Mouse (Mus musculus) G1E (cell line): ENCODE results near the gene St14. TPM values are rescaled to one million over a fixed set of nuclear protein-coding genes. Genes with fewer than 3 reads are reported as not detected.
A peak's percentile ranks its signal among the peaks of the same experiment; 100 is the strongest.
"Not testable (repeated sequence)": the region's sequence is repeated elsewhere in the genome, so short reads cannot be mapped to it uniquely, and the experiment has no call there.

Experiments
- ATAC-seq: 2 replicates; pipeline ENCODE4 v1.8.0; 2016; ENCODE audit warnings: mild to moderate bottlenecking; ENCODE audit not compliant: insufficient number of reproducible peaks, poor library complexity, low FRiP score, severe bottlenecking; ENCODE audit errors: extremely low read depth
- DNase-seq: peaks from one replicate; pipeline ENCODE4 v3.0.0; 2012; ENCODE audit warnings: low spot score
- H3K27me3 ChIP-seq: 2 replicates; pipeline ENCODE4 v1.6.1; 2012; ENCODE audit warnings: mild to moderate bottlenecking, low read length, inconsistent platforms; ENCODE audit not compliant: insufficient read depth
- H3K36me3 ChIP-seq: replicated peaks from 2 replicates; pipeline ENCODE3; 2012; ENCODE audit warnings: mild to moderate bottlenecking, inconsistent platforms
- H3K4me1 ChIP-seq: 2 replicates; pipeline ENCODE4 v1.6.1; 2012; ENCODE audit warnings: low read depth, low read length, inconsistent platforms, mixed read lengths; ENCODE audit not compliant: insufficient read depth
- H3K4me3 ChIP-seq: 2 replicates; pipeline ENCODE4 v1.5.1; 2012; ENCODE audit warnings: low read depth, mild to moderate bottlenecking, inconsistent platforms, low read length, moderate library complexity, mixed read lengths
- H3K9me3 ChIP-seq: replicated peaks from 2 replicates; pipeline ENCODE4 v1.6.1; 2012; ENCODE audit warnings: inconsistent platforms
- CTCF ChIP-seq: IDR thresholded peaks from 2 replicates; pipeline ENCODE4 v1.5.1; 2012; ENCODE audit warnings: low read depth, low read length, inconsistent platforms, mixed read lengths
- GATA1 ChIP-seq: IDR thresholded peaks from 2 replicates; pipeline ENCODE4 v1.6.1; 2012; ENCODE audit warnings: borderline replicate concordance, low read length, inconsistent platforms, mixed read lengths
- GATA2 ChIP-seq: IDR thresholded peaks from 2 replicates; pipeline ENCODE4 v1.6.1; 2012; ENCODE audit warnings: low read depth, low read length, inconsistent platforms, borderline replicate concordance
- POLR2AphosphoS5 ChIP-seq: IDR thresholded peaks from 2 replicates; pipeline ENCODE4 v1.6.1; 2012; ENCODE audit warnings: low read depth, low read length, inconsistent platforms; ENCODE audit not compliant: insufficient replicate concordance
- TAL1 ChIP-seq: conservative IDR thresholded peaks from 2 replicates; pipeline ENCODE4 v1.6.1; 2012; ENCODE audit warnings: low read depth, low read length, inconsistent platforms, mixed read lengths
- polyA plus RNA-seq: library from polyadenylated mRNA; stranded (reverse); fragments of >175 nt; gene quantifications from 2 replicates; pipeline ENCODE4 v1.2.3, GENCODE M21; 2012
- total RNA-seq, 2 experiments: library from RNA; stranded (forward) in 1 of 2; stranded (reverse) in 1 of 2; fragments of 200-1000 nt in 1 of 2; fragments of >200 nt in 1 of 2; fragmentation: Nextera tagmentation in 1 of 2; gene quantifications; 2 replicates each; pipeline ENCODE4 v1.2.3; 2014 to 2017

The St14 gene
- total and polyA plus RNA-seq, 3 experiments = 0.16 TPM; not detected in 2

- Histone ChIP-seq H3K36me3 (peaks cover 95% of the 10 kb centered on the region), H3K9me3 (no peaks in the 10 kb centered on the region), H3K27me3 (no peaks in the 10 kb centered on the region), H3K4me1 (peaks cover 7% of the 10 kb centered on the region; the same call in 1 of the 2 replicates), H3K4me3 (no peak overlapping the region)
- no peak for DNase-seq
- no peak for TF ChIP-seq GATA1
- no peak for TF ChIP-seq TAL1
- TF ChIP-seq POLR2AphosphoS5 = no peak
- no peak for TF ChIP-seq GATA2
- TF ChIP-seq CTCF = no peak
- no peak for ATAC-seq
These were observed 35.7 kb upstream of the St14 start for GRCm38 (mm10) chr9:31167305-31167704.

- not testable (repeated sequence) for H3K27me3 ChIP-seq, H3K4me1 ChIP-seq, H3K4me3 ChIP-seq, DNase-seq, H3K9me3 ChIP-seq, ATAC-seq
- peaks cover 96% of the 10 kb centered on the region for H3K36me3 ChIP-seq
These were observed 33.9 kb upstream of the St14 start for GRCm38 (mm10) chr9:31165505-31165904.

GRCm38 (mm10) chr9:31163327-31163726 is 31.7 kb upstream of the St14 start:
- TF ChIP-seq CTCF = no peak
- Histone ChIP-seq H3K36me3 (peaks cover 97% of the 10 kb centered on the region), H3K4me1 (peaks cover 7% of the 10 kb centered on the region; the same call in 1 of the 2 replicates), H3K27me3 (no peaks in the 10 kb centered on the region), H3K4me3 (no peak overlapping the region), H3K9me3 (no peaks in the 10 kb centered on the region)
- DNase-seq = no peak
- no peak for ATAC-seq

GRCm38 (mm10) chr9:31162911-31163310 is 31.3 kb upstream of the St14 start:
- peaks cover 97% of the 10 kb centered on the region for H3K36me3 ChIP-seq
- TF ChIP-seq TAL1 (no peak), CTCF (no peak), POLR2AphosphoS5 (no peak), GATA2 (no peak), GATA1 (no peak)
- H3K4me1 ChIP-seq = peaks cover 7% of the 10 kb centered on the region; the same call in 1 of the 2 replicates
- H3K27me3 ChIP-seq = no peaks in the 10 kb centered on the region
- H3K9me3 ChIP-seq = no peaks in the 10 kb centered on the region
- no peak overlapping the region for H3K4me3 ChIP-seq
- no peak for ATAC-seq
- DNase-seq = no peak

GRCm38 (mm10) chr9:31159910-31160309 is 28.3 kb upstream of the St14 start:
- no peak overlapping the region for H3K4me3 ChIP-seq
- no peak for TF ChIP-seq GATA2
- no peak for TF ChIP-seq CTCF
- TF ChIP-seq GATA1 = no peak
- no peak for TF ChIP-seq POLR2AphosphoS5
- no peak for TF ChIP-seq TAL1
- peaks cover 5% of the 10 kb centered on the region; the same call in 1 of the 2 replicates for H3K4me1 ChIP-seq
- H3K27me3 ChIP-seq = no peaks in the 10 kb centered on the region
- ATAC-seq (peak; percentile 8; the same call in 1 of the 2 replicates), DNase-seq (no peak)
- no peaks in the 10 kb centered on the region for H3K9me3 ChIP-seq
- peaks cover 98% of the 10 kb centered on the region for H3K36me3 ChIP-seq

- H3K9me3 ChIP-seq = no peaks in the 10 kb centered on the region
- H3K4me3 ChIP-seq = no peak overlapping the region
- peaks cover 99% of the 10 kb centered on the region for H3K36me3 ChIP-seq
These were observed 24.9 kb upstream of the St14 start for GRCm38 (mm10) chr9:31156594-31156993.

GRCm38 (mm10) chr9:31151050-31151449 is 19.4 kb upstream of the St14 start:
- Histone ChIP-seq H3K27me3 (no peaks in the 10 kb centered on the region), H3K4me3 (no peak overlapping the region), H3K36me3 (peaks cover 98% of the 10 kb centered on the region), H3K9me3 (no peaks in the 10 kb centered on the region), H3K4me1 (peaks cover 5% of the 10 kb centered on the region)
- TF ChIP-seq GATA1 (no peak), CTCF (peak; percentile 35; the same call in 1 of the 2 replicates)
- ATAC-seq = no peak
- DNase-seq = peak; percentile 36

More at GRCm38 (mm10) chr9:31156594-31156993, 24.9 kb upstream of the St14 start:
- H3K27me3 ChIP-seq = no peaks in the 10 kb centered on the region
- H3K4me1 ChIP-seq = peaks cover 4% of the 10 kb centered on the region
- ATAC-seq (no peak), DNase-seq (no peak)
- TF ChIP-seq GATA2 (no peak), GATA1 (no peak)
